Mouse (Mus musculus) hematopoietic stem cell, adult 5-6 weeks (primary cell): ENCODE measurements at regions not wholly inside any gene's neighbourhood (a gene's known extent, or its start where the extent isn't known, plus 50 kb on each side); places are given as distances from the start of the nearest gene placed in this dataset.

Source experiments
- ATAC-seq, 2 experiments: fragments of 125-278 bp in 1 of 2; replicated peaks in 1 of 2; 2 replicates each; pipeline ENCODE4 v1.8.0; 2016 to 2017; ENCODE audit warnings: inconsistent platforms in 2 of 2, mild to moderate bottlenecking in 2 of 2, moderate number of reproducible peaks in 2 of 2, low read depth in 1 of 2, moderate TSS enrichment in 1 of 2; ENCODE audit not compliant: low FRiP score in 2 of 2, poor library complexity in 2 of 2, severe bottlenecking in 2 of 2, insufficient read depth in 1 of 2, low TSS enrichment in 1 of 2

DNA sequence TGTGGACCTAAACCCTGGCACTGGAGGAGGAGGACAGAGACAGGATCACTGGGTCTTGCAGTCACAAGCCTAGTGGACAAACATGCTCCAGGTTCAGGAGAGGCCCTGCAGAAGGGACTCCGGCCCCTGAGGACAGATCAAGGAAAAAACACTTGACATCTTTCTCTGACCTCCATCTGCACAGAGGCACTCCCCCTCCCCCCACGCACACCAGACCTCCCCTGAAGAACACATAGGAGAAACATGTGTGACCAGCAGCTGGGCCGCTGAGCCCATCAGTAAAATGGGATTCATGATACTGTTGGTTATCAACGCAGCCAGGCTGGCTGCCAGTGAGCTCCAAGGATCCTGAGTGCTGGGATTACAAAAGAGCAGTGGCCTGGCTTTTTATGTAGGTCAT is 115.7 kb upstream of the Zfp217 start:
- no peak for ATAC-seq

GRCm38 (mm10) chr2:170261191-170261590 is 113.3 kb upstream of the Zfp217 start:
- no peak for ATAC-seq

DNA sequence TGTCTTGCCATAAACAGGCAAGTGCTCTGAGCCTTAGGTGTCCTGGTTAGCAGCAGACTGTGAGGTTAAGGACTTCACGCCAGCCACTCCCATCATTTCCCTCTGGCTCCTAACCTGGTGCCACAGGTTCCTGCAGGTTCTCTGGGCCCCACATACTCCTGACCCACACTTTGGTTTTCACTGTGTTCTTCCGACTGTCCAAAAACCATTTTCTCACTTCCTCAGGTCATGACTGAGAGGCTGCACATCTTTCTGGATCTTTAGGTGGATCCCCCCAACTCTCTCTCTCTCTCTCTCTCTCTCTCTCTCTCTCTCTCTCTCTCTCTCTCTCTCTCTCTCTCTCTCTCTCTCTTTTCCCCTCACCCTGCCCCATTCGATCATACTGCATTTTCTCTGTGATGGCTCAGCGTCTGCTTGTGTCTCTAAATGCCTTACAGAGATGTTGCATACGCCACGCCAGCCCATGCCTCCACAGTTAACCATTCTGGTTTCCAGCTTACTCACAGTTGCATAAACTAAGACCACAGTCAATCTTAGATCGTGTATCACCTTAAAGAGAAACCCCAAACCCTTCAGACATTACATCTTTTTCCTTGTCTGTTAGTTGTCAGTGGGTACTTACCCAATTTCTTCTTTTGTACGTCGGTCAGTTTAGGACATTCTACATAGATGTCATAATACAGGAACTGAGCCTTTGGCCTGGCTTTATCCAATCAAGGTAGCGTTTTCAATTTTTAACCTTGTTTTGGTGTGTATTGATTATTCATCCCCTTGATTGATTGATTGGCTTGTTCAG is 112.0 kb upstream of the Zfp217 start:
- ATAC-seq, result peak in 1 of 2 experiments; percentile 59; a peak in 1 of 4 replicates

DNA sequence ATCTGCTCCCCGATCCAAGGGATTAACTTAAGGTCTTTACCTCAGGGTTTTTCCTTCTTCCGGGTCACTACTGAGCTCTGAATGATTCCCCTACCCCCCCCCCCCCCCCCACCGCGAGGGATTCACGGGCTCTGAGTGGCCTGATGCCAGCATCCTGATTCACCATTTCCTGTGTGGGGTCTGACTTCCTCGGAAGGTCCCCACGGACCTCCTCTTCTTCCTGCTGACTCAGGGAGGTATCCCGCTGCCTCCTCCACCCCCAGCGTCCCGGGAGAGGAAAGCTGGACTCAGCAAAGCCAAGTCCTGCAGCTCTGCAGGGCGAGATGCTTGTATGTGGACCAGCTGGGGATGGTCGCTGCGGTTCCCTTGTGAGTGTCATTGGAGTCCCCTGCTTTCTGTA is 110.5 kb upstream of the Zfp217 start:
- no peak for ATAC-seq

DNA sequence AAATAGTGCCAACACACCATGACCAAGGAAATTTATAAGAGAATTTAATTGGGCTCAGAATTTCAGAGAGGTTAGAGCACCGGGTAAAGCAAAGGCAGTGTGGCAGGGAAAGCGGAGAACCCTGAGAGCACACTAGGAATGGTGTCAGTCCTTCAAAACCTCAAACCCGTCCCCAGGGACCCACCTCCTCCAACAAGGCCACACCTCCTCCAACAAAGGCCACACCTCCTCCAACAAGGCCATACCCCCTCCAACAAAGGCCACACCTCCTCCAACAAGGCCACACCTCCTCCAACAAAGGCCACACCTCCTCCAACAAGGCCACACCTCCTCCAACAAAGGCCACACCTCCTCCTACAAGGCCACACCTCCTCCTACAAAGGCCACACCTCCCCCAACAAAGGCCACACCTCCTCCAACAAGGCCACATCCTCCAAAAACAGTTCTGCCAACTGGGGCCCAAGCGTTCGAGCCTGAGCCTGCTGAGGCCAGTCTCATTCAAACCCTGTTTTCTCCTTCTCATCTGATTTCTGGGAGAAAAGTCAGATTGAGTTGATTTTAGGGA is 109.8 kb upstream of the Zfp217 start:
- no peak for ATAC-seq

DNA sequence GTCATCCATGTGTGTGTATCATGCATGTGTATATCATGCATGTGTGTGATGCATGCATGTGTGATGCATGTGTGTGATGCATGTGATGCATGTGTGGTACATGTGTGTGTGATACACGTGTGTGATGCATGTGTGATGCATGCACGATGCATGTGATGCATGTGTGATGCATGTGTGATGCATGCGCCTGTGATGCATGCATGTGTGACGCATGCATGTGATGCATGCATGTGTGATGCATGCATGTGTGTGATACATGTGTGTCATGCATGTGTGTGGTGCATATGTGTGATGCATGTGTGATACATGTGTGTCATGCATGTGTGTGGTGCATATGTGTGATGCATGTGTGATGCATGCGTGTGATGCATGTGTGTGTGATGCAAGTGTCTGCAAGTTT is 108.1 kb upstream of the Zfp217 start:
- ATAC-seq, result no peak

DNA sequence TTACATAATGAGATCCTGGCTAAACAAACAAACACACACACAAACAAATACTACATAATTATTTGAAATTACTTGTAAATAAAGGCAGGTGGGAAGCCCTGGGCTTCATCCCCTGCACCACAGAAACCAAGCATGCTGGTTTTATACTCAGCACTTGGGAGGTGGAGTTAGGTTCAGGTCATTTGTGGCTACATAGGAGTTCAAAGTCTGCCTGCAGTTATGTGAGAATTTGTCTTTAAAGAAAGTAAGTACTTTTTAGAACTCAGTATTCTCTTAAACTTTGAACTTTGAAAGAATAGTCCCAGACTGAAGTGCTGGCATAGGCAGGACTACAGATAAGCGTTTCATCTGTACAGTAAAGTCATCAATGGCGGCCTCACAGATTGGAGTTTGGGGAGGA is 107.6 kb upstream of the Zfp217 start:
- ATAC-seq, result no peak

GRCm38 (mm10) chr2:170253681-170254440 is 106.0 kb upstream of the Zfp217 start:
- no peak for ATAC-seq

DNA sequence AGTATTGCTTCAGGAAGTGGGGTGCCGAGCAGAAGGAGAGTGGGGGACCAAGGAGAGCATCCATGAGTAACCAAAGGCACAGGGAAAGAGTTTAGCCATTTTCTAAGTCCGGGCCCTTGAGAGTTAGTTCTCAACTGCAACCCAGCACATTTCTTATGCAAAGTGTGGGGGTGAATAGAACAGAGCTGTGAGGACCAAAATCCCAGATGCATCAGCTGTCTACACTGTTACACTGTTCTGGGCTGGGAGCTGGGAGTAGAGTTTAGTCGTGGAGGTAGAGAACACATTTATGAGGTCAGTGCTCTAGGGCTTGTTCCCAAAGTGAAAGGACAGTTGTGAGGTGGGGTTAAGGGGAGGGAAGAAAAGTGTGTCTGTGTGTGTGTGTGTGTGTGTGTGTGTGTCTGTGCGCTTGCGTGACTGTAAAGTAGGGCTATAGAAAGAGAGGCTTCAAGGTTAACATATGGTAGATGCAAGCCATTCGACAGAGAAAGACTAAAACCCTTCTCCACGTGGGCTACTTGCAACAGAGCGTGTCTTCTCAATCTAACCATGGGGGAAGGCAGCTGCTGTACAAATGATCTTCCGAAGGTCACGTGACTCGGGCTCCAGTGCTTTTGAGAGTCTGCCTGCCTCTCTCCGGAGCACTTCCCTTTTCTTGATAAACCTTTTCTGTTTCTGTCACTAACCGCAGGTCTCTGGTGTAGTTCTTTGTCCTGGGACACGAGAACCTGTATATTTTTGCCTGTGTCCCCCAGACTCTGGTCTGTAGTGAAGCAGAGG is 104.5 kb upstream of the Zfp217 start:
- ATAC-seq, result peak; percentile 91 to 93

DNA sequence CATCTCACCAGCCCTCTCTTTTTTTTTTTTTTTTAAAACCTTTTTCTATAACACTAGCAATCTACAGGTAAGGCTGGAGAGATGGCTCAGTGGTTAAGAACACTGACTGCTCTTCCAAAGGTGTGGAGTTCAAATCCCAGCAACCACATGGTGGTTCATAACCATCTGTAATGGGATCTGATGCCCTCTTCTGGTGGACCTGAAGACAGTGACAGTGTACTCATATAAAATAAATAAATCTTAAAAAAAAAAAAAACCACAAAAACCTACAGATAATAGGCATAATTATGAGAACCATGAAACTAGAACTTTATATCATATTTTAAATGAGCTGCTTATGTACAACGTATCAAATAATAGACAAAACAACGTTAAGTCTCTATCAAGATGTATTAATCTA is 102.8 kb upstream of the Zfp217 start:
- no peak for ATAC-seq

- ATAC-seq, result no peak
Measured at GRCm38 (mm10) chr2:170247702-170248445, 100.0 kb upstream of the Zfp217 start.

DNA sequence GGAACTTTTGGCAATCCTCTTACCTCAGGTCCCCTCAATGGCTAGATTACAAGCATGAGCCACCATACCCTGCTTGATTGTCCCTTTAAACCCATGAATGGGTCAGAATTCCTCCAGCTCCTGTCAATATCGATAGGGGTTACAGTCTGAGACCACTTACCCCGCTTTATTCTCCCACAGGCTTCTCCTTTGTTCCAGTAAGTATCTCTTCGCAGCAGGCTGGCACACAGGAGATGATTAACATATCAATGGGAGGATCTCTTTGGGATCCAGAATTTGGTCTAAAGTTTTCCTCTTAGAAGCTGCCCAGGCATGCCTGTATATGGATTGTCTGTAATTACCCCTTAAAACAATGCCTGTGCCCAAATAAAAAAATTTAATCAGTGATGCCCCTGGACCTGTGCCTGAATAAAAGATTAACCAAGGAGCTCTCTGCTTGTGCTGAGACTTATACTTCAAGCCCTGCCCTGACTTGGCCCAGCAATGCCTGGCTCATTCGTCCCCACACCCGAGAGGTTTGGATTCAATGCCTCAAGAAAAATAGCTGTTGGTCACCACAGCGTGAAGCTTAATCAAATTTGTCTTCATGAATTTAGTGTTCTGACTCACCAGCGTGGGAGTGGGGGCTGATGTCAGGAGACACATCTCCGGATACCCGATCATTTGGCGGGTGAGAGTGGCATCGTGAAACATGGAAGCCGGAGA is 97.9 kb upstream of the Zfp217 start:
- no peak for ATAC-seq

DNA sequence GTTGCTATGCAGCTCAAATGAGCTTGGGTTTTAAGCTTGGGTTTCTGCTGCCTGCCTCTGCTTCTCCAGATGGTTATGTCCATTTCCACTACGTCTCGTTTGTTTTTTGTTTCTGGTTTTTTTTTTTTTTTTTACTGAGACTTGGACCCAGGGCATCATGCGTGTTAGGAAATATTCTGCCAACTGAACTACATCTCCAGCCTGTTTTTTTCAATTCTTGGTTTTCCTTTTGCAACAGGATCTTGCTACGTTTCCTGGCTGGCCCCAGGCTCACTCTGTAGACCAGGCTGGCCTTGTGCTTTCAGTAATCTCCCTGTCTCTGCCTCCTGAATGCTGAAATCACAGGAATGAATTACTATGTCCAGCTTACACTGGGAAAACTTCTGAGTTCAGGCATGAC is 96.2 kb upstream of the Zfp217 start:
- peak in 1 of 2 experiments; percentile 61; a peak in 1 of 4 replicates for ATAC-seq

DNA sequence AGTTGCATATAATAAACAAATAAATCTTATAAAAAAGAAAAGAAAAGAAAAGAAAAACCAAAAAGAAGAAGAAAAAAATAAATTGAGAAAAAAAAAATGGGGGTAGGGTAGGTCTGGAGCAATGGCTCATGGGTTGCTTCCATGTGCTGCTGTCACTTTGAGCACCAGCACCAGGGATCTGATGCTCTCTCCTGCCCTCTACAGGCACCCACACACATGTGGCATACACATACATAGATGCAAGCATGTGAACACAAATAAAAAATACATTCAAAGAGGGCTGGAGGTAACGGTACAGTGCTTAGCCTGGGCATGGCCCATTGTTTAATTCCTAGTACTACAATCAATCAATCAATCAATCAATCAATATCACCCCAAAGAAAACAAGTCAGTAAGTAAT is 90.1 kb upstream of the Zfp217 start:
- peak in 1 of 2 experiments; percentile 26; a peak in 1 of 4 replicates for ATAC-seq

DNA sequence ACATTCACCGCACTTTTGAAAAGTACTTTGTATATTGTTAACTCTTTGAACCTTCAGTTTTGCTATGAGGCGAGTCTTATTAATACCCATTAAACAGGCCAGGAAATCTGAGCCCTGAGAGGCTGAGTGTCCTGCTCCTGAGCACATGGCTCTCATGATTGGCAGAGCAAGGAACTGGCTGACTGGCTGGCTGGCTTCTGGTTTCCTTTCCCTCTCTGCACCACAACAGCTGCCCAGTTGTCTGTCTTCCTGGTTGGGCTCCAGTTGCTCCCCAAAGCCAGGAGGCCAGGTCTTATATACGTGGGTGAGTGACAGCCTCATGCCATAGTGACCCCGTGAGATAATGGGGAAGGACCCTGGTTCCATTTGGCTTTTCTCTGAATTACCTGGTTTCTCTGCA is 85.5 kb upstream of the Zfp217 start:
- peak; percentile 34 to 54; a peak in 3 of 4 replicates for ATAC-seq

GRCm38 (mm10) chr2:170229461-170230080 is 81.7 kb upstream of the Zfp217 start:
- no peak for ATAC-seq
